Mouse (Mus musculus) spleen, adult 2 months (tissue): Measurements from ENCODE around the gene Pnma3.

Experiments used
- CTCF ChIP-seq: fragments of 200-500 bp; IDR thresholded peaks from 2 replicates; pipeline ENCODE4 v1.5.1; 2011; ENCODE audit warnings: mild to moderate bottlenecking, inconsistent platforms; ENCODE audit not compliant: insufficient read depth, insufficient read length, insufficient replicate concordance; ENCODE audit errors: extremely low read depth
- POLR2A ChIP-seq: fragments of 200-500 bp; IDR thresholded peaks from 2 replicates; pipeline ENCODE4 v1.6.1; 2011; ENCODE audit warnings: low read depth, low read length, inconsistent platforms

- no peak for TF ChIP-seq CTCF
- no peak for TF ChIP-seq POLR2A
These were observed at the start of gene Pnma3 for GRCm38 (mm10) chrX:73064415-73064793.
